Mouse (Mus musculus) stomach, embryonic 16.5 days (tissue): Measurements from ENCODE around the gene Shisa5. TPM values are rescaled to one million over a fixed set of nuclear protein-coding genes. Genes with fewer than 3 reads are reported as not detected.

Experiments used
- ATAC-seq: fragments of 200-750 bp; cut with Nextera tagmentation; 2 replicates; pipeline ENCODE4 v1.8.0; 2017; ENCODE audit warnings: moderate number of reproducible peaks, moderate TSS enrichment; ENCODE audit not compliant: insufficient read depth, low FRiP score
- H3K27ac ChIP-seq: fragments of 300-500 bp; sonication (generic); 2 replicates; pipeline ENCODE4 v1.5.1; 2014; ENCODE audit warnings: low read length
- H3K27me3 ChIP-seq: fragments of 300-500 bp; sonication (generic); 2 replicates; pipeline ENCODE4 v1.6.1; 2014; ENCODE audit warnings: low read length, control low read depth, mixed read lengths; ENCODE audit not compliant: control insufficient read depth, insufficient read depth
- H3K36me3 ChIP-seq: fragments of 300-500 bp; sonication (generic); 2 replicates; pipeline ENCODE4 v1.6.1; 2014; ENCODE audit warnings: low read length; ENCODE audit not compliant: control insufficient read depth, insufficient read depth
- H3K4me1 ChIP-seq: fragments of 300-500 bp; sonication (generic); 2 replicates; pipeline ENCODE4 v1.6.1; 2014; ENCODE audit warnings: low read length, control low read depth, mixed read lengths; ENCODE audit not compliant: control insufficient read depth, insufficient read depth
- H3K4me2 ChIP-seq: fragments of 300-500 bp; sonication (generic); 2 replicates; pipeline ENCODE4 v1.6.1; 2014; ENCODE audit warnings: low read depth, low read length, mixed read lengths
- H3K4me3 ChIP-seq: fragments of 300-500 bp; sonication (generic); replicated peaks from 2 replicates; pipeline ENCODE4 v1.5.1; 2014; ENCODE audit warnings: mild to moderate bottlenecking, low read length
- H3K9ac ChIP-seq: fragments of 300-500 bp; sonication (generic); 2 replicates; pipeline ENCODE4 v1.6.1; 2014; ENCODE audit warnings: low read length
- H3K9me3 ChIP-seq: fragments of 300-500 bp; sonication (generic); replicated peaks from 2 replicates; pipeline ENCODE4 v1.6.1; 2016; ENCODE audit warnings: low read length, control low read depth; ENCODE audit not compliant: control insufficient read depth
- WGBS: fragments of 180-500 bp; shearing (Covaris S2); extraction: QIAGEN DNeasy Blood & Tissue Kit; methylation state at CpG from one replicate; pipeline ENCODE4 v1.1.7; 2014; 5-methylcytosine and 5-hydroxymethylcytosine counted together
- polyA plus RNA-seq: library from polyadenylated mRNA; unstranded; fragments of >200 nt; fragmentation: Nextera tagmentation; extraction: Ambion mirVana; gene quantifications from 2 replicates; pipeline ENCODE4 v1.2.1, GENCODE M21; 2015

The Shisa5 gene
- polyA plus RNA-seq, result 132 and 161 TPM in 2 replicates

DNA sequence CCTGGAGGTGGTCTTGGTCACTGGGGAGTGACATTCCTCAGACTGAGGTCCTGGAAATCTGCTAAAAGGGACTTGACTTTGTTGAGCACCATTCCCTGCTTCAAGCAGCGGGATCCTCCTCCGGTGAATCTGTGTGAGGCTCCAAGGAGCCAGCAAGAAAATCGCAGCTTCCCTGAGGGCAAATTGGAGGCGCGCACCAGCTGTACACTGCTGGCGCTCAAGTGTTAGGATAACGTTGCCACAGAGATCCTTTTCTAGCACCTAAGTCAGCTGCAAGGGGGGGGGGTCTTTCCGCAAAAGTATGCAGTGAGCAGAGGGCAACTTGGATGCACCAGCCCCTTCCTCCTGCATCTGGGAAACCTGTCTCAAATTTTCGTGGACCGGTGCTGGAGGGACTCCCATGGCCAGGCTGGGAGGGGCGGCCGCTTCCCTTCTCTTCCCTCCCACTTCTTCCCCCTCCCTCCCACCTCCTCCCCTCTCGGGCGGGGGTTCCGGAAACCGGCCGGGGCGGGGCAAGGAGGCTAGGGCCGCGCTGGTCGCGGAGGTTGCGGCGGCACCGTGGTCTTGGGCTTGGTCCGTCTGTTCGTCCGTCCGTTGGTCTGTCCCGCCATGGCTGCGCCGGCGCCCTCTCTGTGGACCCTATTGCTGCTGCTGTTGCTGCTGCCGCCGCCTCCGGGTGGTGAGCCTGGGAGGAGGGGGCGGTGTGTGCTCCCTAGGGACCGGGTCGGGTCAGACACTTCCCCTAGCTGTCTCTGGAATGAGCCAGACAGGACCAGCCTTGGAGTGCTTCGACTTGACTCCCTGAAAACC lies at the start of gene Shisa5:
Gene Shisa5, plus strand, starts transcription at position 480 of the 810 bp plus-strand sequence.
- Histone ChIP-seq H3K9me3 (no peaks in the 10 kb centered on the region), H3K4me1 (peaks cover 17% of the 10 kb centered on the region), H3K27me3 (no peaks in the 10 kb centered on the region), H3K36me3 (no peaks in the 10 kb centered on the region), H3K4me3 (peak within 1 kb of the TSS; percentile 82), H3K9ac (peak within 1 kb of the TSS; percentile 90), H3K4me2 (peak within 1 kb of the TSS; percentile 71), H3K27ac (peak within 1 kb of the TSS; percentile 84)
- peak; percentile 88 for ATAC-seq
- WGBS, result 0% methylated on average over 38 of the region's 40 CpGs

DNA sequence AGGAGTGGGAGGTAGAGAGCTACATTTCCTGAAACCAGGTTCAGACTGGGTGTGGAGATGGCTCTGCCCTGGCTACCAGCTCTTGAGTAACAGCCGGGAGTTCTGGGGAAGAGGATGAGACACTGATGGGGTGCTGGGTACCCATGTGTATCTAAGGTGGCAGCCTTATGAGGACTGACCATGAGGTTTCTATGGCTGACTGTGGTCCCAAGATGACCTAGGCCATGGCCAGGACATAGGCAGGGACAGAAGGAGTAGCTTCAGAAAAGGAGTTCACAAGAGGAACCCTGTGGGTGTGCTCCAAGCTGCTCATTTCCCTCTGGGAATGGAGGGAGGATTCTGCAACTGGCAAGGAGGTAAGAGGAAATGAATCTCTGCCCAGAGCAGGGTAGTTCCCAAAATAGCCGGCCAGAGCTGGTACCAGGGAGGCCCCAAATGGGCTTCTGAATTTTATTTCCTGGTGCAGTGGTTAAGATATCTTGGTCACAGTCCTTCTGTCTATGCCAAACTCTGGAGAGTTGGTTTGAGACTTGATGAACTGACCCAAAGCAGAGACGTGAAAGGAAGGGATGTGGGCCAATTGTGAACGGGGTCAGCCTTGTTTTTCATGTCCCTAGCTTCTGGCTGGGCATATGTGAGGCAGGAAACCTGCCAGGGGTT lies 48.4 kb upstream of the Shisa5 start:
- WGBS, result 63% methylated on average over 4 of the region's 4 CpGs

DNA sequence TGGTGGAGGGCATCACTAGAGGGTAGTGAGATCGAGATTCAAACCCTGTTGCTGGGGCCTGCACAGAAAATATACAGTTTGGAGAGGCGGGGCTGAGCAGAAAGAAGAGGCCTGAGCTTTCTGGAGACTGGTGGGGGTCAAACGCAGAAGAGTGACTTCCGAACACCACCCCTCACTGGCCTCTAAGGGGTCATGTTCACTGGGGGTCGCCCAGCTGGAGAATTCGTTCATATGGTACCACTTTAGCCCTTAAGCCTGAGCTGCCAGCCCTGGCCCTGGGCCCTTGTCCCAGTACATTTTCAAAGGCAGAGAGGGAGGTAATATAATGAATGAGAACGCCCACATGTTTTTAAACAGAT lies 47.9 kb upstream of the Shisa5 start:
- H3K27me3 ChIP-seq, result no peaks in the 10 kb centered on the region
- H3K4me3 ChIP-seq, result no peak overlapping the region
- WGBS, result 67% methylated on average over 7 of the region's 7 CpGs
- ATAC-seq, result no peak
- no peaks in the 10 kb centered on the region for H3K36me3 ChIP-seq
- peak overlapping the region; percentile 70; the same call in 1 of the 2 replicates for H3K9ac ChIP-seq
- 0 out of 2 replicates have a peak overlapping the region, but pooled peaks have one; percentile 96 for H3K4me2 ChIP-seq
- peak overlapping the region; percentile 96 for H3K27ac ChIP-seq
- peaks cover 33% of the 10 kb centered on the region for H3K4me1 ChIP-seq
- H3K9me3 ChIP-seq, result no peaks in the 10 kb centered on the region

More for the DNA sequence above, 48.4 kb upstream of the Shisa5 start:
- no peak overlapping the region for H3K4me2 ChIP-seq
- no peaks in the 10 kb centered on the region for H3K27me3 ChIP-seq
- no peak overlapping the region for H3K4me3 ChIP-seq
- no peaks in the 10 kb centered on the region for H3K9me3 ChIP-seq
- H3K27ac ChIP-seq, result peak overlapping the region; percentile 96
- no peak for ATAC-seq
- no peaks in the 10 kb centered on the region for H3K36me3 ChIP-seq
- H3K4me1 ChIP-seq, result peaks cover 31% of the 10 kb centered on the region
- peak overlapping the region; percentile 70; the same call in 1 of the 2 replicates for H3K9ac ChIP-seq

DNA sequence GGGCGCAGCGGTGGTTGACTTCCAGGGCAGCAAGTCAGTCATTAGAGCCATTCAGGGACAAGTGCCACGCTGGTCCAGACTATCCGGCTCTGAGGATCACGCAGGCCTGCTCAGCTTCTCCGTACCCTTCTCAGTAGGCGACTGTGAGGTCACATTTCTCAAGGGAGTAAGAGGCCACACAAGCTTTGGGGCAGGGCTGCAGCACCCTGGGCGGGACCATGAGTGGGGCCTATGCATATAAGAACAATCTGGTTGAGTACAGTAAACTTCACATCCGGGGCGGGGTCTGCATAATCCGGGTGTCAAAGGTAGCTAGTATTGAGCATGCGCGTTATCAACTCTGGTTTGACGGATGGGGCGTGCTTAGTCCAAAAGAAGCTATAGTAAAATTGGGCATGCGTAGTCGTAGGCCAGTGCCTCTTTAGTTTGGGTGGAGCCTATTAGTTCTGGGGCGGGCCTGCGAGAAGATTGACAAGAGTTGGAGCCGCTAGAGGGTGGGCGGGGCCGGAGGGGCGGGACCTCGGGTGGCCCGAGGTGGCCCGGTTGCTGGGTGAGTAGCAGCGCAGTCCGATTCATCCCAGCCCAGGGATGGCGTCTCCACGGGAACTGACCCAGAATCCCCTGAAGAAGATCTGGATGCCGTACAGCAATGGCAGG lies 46.8 kb upstream of the Shisa5 start, which contains the start of gene Pfkfb4:
Gene Pfkfb4, plus strand, starts transcription at position 351 of the 657 bp plus-strand sequence.
- Histone ChIP-seq H3K4me1 (peaks cover 36% of the 10 kb centered on the region), H3K27ac (peak within 1 kb of the TSS; percentile 96), H3K27me3 (no peaks in the 10 kb centered on the region), H3K9me3 (no peaks in the 10 kb centered on the region), H3K4me3 (peak within 1 kb of the TSS; percentile 64), H3K4me2 (peak within 1 kb of the TSS; percentile 96), H3K36me3 (no peaks in the 10 kb centered on the region), H3K9ac (peak within 1 kb of the TSS; percentile 75)
- WGBS, result under 1% methylated on average over 31 of the region's 31 CpGs
- ATAC-seq, result peak; percentile 96

DNA sequence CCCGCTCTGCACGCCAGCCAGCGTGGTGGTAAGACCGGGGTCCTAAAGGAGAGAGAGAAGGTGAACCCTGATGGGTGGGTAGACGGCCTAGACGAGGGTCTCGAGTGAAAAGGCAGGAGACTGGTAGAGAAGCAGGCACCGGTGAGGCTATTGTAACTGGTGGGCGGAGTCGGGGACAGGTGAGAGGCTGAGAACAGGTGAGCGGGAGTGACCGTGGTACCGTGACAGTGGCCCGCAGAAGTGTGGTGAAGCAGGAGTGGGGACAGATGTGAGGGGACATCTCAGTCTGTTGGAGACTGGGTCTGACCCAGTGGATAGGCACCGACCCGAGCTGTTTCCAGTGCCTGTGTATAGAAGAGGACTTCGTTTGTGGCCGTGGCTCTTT lies 46.3 kb upstream of the Shisa5 start:
- Histone ChIP-seq H3K36me3 (no peaks in the 10 kb centered on the region), H3K9me3 (no peaks in the 10 kb centered on the region), H3K4me1 (peaks cover 36% of the 10 kb centered on the region), H3K27me3 (no peaks in the 10 kb centered on the region), H3K27ac (no peak overlapping the region), H3K4me3 (peak overlapping the region; percentile 64), H3K9ac (peak overlapping the region; percentile 75), H3K4me2 (peak overlapping the region; percentile 96)
- WGBS, result 9% methylated on average over 18 of the region's 18 CpGs
- ATAC-seq, result no peak

DNA sequence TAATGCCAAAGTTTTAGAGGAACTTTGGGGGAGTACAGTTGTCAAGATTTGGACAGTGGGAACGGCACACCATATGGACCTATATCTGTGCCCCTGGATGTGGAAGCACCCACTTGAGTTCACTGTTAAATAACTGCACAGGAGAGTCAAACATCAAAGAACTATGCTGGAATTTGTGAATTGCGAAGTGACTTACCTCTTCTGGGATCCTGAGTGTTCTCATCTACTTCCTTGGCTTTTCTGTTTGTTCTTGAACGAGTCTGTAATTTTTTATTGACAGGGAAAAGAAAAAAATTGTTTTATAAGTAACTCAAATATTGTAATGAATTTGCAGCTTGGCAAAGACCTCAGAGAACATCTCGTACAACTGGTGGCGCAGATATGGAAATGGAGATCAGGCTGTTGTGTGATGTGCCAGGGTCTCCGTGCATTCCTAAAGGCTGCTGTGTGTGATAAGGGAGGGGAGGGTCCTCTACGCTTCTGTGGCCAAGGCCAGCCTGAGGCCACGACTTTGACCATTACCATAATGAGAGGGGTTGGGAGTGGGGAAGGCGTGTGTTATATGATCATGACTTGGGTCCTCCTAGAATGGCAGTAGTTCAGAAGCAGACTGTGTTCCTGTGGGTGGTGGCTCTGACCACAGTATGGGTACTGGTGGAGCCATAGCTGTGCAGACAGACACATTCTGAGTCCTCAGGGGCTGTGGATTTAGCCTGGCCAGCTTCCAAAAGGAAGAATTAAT lies 45.6 kb upstream of the Shisa5 start:
- H3K9ac ChIP-seq, result no peak overlapping the region
- H3K4me2 ChIP-seq, result peak overlapping the region; percentile 96
- no peak for ATAC-seq

DNA sequence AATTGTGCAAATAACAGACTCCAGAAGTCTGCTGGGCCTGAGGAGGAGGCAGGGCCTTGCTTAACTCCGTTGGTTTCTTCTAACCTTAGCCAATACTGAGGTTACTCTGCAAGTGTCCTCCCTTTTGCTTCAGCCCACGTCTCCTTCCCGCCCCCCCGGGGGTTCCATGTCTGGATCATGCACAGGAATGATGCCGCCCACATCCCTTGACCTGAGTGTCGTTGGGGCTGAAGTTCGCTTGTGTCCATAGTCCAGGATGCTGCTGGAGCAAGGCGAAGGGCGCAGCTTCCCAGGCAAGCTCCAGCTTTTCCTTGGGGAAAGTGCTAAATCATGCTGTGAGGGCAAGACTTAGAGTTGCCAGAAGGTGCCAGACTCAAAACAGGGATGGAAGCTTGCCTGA lies 42.0 kb upstream of the Shisa5 start:
- no peak overlapping the region for H3K4me2 ChIP-seq
- H3K4me3 ChIP-seq, result no peak overlapping the region
- peaks cover 12% of the 10 kb centered on the region for H3K4me1 ChIP-seq
- H3K27me3 ChIP-seq, result no peaks in the 10 kb centered on the region
- no peaks in the 10 kb centered on the region for H3K36me3 ChIP-seq
- ATAC-seq, result no peak
- H3K27ac ChIP-seq, result 0 out of 2 replicates have a peak overlapping the region, but pooled peaks have one; percentile 10
- H3K9ac ChIP-seq, result no peak overlapping the region
- whole genome bisulfite sequencing, result 67% methylated on average over 9 of the region's 9 CpGs
- H3K9me3 ChIP-seq, result no peaks in the 10 kb centered on the region

More for the DNA sequence above, 45.6 kb upstream of the Shisa5 start:
- Histone ChIP-seq H3K36me3 (no peaks in the 10 kb centered on the region), H3K4me3 (peak overlapping the region; percentile 64), H3K9me3 (no peaks in the 10 kb centered on the region), H3K4me1 (peaks cover 32% of the 10 kb centered on the region), H3K27ac (no peak overlapping the region), H3K27me3 (no peaks in the 10 kb centered on the region)
- 72% methylated on average over 9 of the region's 9 CpGs for WGBS

DNA sequence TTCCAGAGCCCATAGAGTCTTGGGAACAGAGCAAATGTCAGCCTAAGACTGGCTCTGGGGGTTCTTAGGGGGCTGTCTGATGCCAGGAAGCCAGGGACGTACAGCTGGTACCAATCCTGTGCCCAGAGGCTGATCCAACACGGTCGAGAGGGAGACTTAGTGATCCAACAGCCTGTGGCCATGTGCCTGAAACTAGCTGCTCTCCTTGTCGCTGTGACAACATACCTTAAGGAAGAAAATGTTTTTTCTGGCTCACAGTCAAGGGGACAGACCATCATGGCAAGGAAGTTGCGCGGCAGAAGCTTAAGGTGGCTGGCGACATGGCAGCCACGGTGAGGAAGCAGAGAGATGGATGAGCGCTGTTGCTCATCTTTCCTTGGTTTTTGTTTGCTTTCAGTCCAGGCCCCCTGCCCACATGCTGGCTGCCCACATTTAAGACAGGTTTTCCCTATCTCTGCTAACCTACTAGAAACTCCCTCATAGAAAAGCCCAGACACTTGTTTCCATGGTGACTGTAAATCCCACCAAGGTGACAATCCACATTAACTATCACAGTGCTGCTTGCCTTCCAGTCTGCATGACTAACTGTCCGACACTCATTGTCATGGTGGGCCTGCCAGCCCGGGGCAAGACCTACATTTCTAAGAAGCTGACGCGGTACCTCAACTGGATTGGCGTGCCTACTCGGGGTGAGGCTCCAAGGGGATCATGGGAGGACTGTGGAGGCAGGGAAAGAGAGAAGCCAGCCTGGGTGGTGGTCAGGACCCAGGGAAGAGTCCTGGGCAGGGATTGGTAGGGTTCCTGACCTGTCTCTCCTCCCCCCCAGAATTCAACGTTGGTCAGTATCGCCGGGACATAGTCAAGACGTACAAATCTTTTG lies 39.8 kb upstream of the Shisa5 start:
- Histone ChIP-seq H3K27me3 (no peaks in the 10 kb centered on the region), H3K36me3 (no peaks in the 10 kb centered on the region), H3K9me3 (no peaks in the 10 kb centered on the region), H3K9ac (no peak overlapping the region), H3K4me2 (no peak overlapping the region), H3K4me3 (no peak overlapping the region), H3K4me1 (0 out of 2 replicates have a peak, but pooled peaks cover 5% of the 10 kb centered on the region), H3K27ac (no peak overlapping the region)
- WGBS, result 81% methylated on average over 19 of the region's 19 CpGs
- no peak for ATAC-seq
